Comparison of ENCODE assay signal across 8 mouse cellular contexts in genomic region chr3:15244999-15245398, GRCm38 (mm10).
DNase-seq lines count a peak whose midpoint lies in the region; ATAC-seq and TF ChIP-seq lines count a peak whose summit lies in the region.

No protein-coding gene starts in this region.

- H3K36me3 ChIP-seq in forebrain, embryonic 11.5 days (ENCODE audit: control insufficient read depth, insufficient read depth, low read length): no peaks in the 10 kb centered on the region
- H3K36me3 ChIP-seq in forebrain, embryonic 10.5 days (replicated peaks): no peaks in the 10 kb centered on the region
- H3K36me3 ChIP-seq in forebrain, postnatal 0 days (ENCODE audit: insufficient read depth): no peaks in the 10 kb centered on the region
- H3K36me3 ChIP-seq in midbrain, embryonic 13.5 days: no peaks in the 10 kb centered on the region

- DNase-seq in forebrain, embryonic 11.5 days (ENCODE audit: low spot score): no peak
- no peak for DNase-seq in forebrain, embryonic 10.5 days (ENCODE audit: extremely low spot score, low spot score)
- DNase-seq in B cell, adult 2 months: peak; percentile 54 to 59
- peak; percentile 77 for DNase-seq in brain, adult 2 months (ENCODE audit: low read depth, low spot score)
- DNase-seq in forebrain, postnatal 0 days: peak; percentile 71
- DNase-seq in large intestine, adult 2 months (ENCODE audit: low read depth, low spot score): peak; percentile 37
- DNase-seq in thymus, postnatal 4 days: peak; percentile 32

- no peaks in the 10 kb centered on the region for H3K27me3 ChIP-seq in forebrain, embryonic 11.5 days (ENCODE audit: control insufficient read depth, insufficient read depth, low read length)
- H3K27me3 ChIP-seq in forebrain, embryonic 10.5 days (ENCODE audit: poor library complexity, severe bottlenecking): no peaks in the 10 kb centered on the region
- no peaks in the 10 kb centered on the region for H3K27me3 ChIP-seq in forebrain, postnatal 0 days (ENCODE audit: insufficient read depth, low read length)
- no peaks in the 10 kb centered on the region for H3K27me3 ChIP-seq in midbrain, embryonic 13.5 days

- TF ChIP-seq CTCF in forebrain, postnatal 0 days (IDR thresholded peaks at IDR 0.05; ENCODE audit: low read depth): peak; percentile 87

- no peaks in the 10 kb centered on the region for H3K4me1 ChIP-seq in forebrain, embryonic 11.5 days (replicated peaks; ENCODE audit: control insufficient read depth, insufficient read depth, low read length)
- H3K4me1 ChIP-seq in forebrain, embryonic 10.5 days: no peaks in the 10 kb centered on the region
- H3K4me1 ChIP-seq in forebrain, postnatal 0 days (ENCODE audit: insufficient read depth): no peaks in the 10 kb centered on the region
- no peaks in the 10 kb centered on the region for H3K4me1 ChIP-seq in midbrain, embryonic 13.5 days (replicated peaks)

- no peak overlapping the region for H3K4me2 ChIP-seq in forebrain, embryonic 11.5 days (ENCODE audit: low read depth, low read length, severe bottlenecking)
- H3K4me2 ChIP-seq in forebrain, postnatal 0 days (ENCODE audit: low read depth): no peak overlapping the region
- H3K4me2 ChIP-seq in midbrain, embryonic 13.5 days (replicated peaks): no peak overlapping the region

- ATAC-seq in forebrain, embryonic 11.5 days (replicated peaks; ENCODE audit: low FRiP score): peak; percentile 55
- ATAC-seq in forebrain, postnatal 0 days: peak; percentile 62; the same call in 1 of the 2 replicates
- peak; percentile 68; the same call in 1 of the 2 replicates for ATAC-seq in midbrain, embryonic 13.5 days

- 32% methylated on average over 6 of the region's 6 CpGs for WGBS in forebrain, embryonic 11.5 days
- WGBS in forebrain, embryonic 10.5 days: 27% methylated on average over 6 of the region's 6 CpGs
- WGBS in forebrain, postnatal 0 days: 20% methylated on average over 6 of the region's 6 CpGs
- WGBS in large intestine, adult 2 months: 22% methylated on average over 6 of the region's 6 CpGs
- 25% methylated on average over 6 of the region's 6 CpGs for WGBS in midbrain, embryonic 13.5 days

- no peak overlapping the region for H3K27ac ChIP-seq in forebrain, embryonic 11.5 days (ENCODE audit: low read depth, low read length)
- H3K27ac ChIP-seq in forebrain, embryonic 10.5 days: no peak overlapping the region
- H3K27ac ChIP-seq in forebrain, postnatal 0 days (ENCODE audit: low read depth, low read length): no peak overlapping the region
- no peak overlapping the region for H3K27ac ChIP-seq in midbrain, embryonic 13.5 days

- no peak overlapping the region for H3K4me3 ChIP-seq in forebrain, embryonic 11.5 days (ENCODE audit: low read depth, low read length)
- no peak overlapping the region for H3K4me3 ChIP-seq in forebrain, embryonic 10.5 days
- H3K4me3 ChIP-seq in forebrain, postnatal 0 days (ENCODE audit: low read depth, low read length): no peak overlapping the region
- H3K4me3 ChIP-seq in midbrain, embryonic 13.5 days (replicated peaks): no peak overlapping the region

- no peak overlapping the region for H3K9ac ChIP-seq in forebrain, embryonic 11.5 days (ENCODE audit: low read length)
- H3K9ac ChIP-seq in forebrain, postnatal 0 days: no peak overlapping the region
- no peak overlapping the region for H3K9ac ChIP-seq in midbrain, embryonic 13.5 days (replicated peaks)

- no peaks in the 10 kb centered on the region for H3K9me3 ChIP-seq in forebrain, embryonic 11.5 days (ENCODE audit: control insufficient read depth, low read length)
- no peaks in the 10 kb centered on the region for H3K9me3 ChIP-seq in forebrain, embryonic 10.5 days
- H3K9me3 ChIP-seq in forebrain, postnatal 0 days (ENCODE audit: low read length): no peaks in the 10 kb centered on the region
- H3K9me3 ChIP-seq in midbrain, embryonic 13.5 days: no peaks in the 10 kb centered on the region

Comparison
In these comparisons a context has a peak if more than half of its experiments do, and no peak if none do; other contexts are left out.
1. DNase-seq: peak in B cell, adult 2 months (2 of 2), brain, adult 2 months (single experiment), forebrain, postnatal 0 days (single experiment), large intestine, adult 2 months (single experiment) and thymus, postnatal 4 days (single experiment); none in forebrain, embryonic 11.5 days (single experiment) and forebrain, embryonic 10.5 days (single experiment).
2. Peak in every context shown above with its lines, with median percentiles within 50 percentile points of each other: ATAC-seq.